Mouse (Mus musculus): ENCODE data around the gene Rai1.

Rai1 gene

DNA sequence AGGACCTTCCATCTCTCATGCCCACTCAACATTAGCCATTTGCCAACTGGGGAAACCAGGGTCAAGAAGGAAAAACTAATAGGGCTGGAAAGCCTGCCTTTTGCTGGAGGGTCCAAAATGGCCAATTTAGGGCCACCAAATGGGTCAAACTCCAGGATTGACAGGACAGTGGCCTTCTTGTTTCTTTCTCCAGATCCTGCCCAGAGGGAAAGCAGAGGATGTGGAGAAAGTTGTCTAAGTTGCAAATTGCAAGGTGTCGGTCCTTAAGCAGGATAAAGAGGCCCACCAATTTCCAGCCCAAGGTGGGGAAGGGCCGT is 105.1 kb downstream of the Rai1 start:
- intact Hi-C loops (cut with DNase I): loop anchor here (5.0 kb wide), 1 partner anchor 202 kb away; no protein-coding TSS in a partner anchor

DNA sequence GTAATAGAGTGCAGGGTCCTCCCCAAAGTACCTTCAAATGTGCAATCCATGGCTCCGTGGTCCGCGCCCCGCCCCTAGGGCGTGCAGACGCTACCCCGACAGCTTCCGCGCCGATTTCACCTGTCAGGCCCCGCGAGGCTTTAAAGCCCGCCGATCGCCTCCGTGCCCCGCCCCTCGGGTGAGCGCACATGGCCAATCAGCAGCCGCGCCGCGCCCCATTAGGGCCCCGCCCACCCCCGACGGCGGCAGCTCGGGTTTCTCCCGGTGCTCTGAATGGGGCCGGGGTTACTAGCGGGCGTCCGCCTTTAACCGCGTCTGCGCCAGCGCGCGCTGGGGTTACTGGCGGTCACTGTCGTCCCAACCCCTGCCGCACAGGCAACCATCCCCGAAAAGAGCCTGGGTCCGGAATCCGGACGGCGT is 105.5 kb downstream of the Rai1 start:
- intact Hi-C loops (cut with DNase I): no loop called here

DNA sequence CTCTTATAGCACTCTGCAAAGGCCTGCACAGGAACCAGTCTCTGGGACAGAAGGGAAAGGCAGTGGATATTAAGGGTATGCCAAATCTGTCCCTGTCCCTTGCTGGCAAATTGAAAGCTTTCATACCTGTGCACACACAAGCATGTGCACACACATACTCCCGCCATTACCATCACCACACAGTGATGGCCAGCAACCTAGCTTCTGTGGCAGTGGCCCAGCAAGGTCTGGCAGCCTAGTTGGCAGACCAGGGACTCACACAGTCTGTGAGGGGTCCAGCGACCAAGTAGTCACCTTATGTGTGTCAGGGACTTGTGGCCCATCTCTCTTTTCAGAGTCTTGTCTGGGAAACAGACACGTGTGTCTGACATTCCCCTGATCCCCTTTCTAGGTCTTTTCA is 106.3 kb downstream of the Rai1 start:
- intact Hi-C loops (cut with DNase I): no loop called here

DNA sequence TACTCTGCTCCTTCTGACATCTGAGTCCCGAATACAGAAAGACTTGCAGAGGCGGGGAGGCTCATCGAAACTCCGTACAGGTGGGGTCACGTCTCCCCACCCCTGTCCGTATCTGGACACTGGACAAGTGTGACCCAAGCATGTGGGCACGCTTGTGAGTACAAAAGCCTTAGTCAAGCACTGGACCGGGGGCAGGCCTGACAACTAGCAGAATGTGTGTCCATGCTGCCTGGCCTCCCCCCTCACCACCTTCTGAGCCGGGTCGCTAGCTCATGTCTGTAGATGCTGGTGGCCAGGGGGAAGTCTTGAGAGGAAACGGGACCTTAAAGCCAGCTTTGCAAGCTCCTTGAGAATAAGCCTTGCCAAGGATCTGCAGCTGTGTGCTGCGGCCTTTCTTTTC is 106.9 kb downstream of the Rai1 start:
- intact Hi-C loops (cut with DNase I): no loop called here

DNA sequence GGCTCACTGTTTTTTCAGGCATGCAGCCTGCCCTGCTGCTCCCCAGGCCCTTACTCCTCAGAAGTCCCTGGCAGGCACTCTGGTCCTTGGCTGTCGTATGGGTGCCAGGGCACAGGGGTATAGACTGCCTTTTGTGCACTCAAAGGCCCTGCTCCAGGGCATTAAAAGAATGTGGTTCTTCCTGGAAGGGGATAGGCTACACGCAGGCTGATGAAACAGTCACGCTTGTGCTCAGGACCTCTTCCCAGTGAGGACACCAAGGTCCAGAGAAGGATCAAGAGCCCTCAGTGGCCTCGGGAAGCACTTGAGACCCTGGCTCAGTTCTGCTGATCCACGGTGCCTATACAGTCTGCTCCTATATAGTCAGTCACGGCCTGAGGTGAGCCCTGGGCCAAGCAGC is 108.5 kb downstream of the Rai1 start:
- intact Hi-C loops (cut with DNase I): no loop called here

DNA sequence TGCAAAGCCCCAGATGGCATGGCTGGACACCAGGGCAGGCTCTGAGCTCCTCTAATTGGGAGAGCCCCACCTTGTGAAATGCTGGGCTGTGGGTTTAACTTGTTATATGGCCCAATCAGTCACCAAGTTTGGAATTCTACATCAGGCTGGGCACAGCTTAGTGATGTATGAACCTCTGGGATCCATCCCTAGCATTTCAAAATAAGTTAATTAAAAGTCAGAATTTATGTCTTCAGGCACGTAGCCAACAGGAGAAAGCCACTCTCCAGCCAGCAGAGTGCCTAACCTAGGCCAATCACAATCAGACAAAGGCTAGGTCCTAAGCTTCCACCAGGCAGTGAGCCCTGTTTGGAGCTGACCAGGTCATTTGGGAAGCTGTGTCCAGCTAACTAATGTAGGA is 111.9 kb downstream of the Rai1 start:
- intact Hi-C loops (cut with DNase I): no loop called here

DNA sequence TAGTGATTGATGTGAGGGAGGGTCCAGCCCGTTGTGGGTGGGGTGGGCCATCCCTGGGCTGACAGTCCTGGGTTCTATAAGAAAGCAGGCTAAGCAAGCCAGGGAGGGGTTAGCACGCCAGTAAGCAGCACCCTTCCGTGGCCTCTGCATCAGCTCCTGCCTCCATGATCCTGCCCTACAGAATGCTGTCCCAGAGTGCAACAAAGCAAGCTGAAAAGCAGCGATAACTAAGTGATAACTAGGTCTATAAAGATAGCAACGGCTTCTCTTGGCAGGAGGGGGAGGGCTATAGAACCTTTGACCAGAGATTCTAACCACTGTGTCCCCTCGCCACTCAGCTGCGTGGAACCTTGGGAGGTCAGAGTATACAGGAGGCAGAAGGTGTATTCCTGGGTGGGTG is 112.7 kb downstream of the Rai1 start:
- intact Hi-C loops (cut with DNase I): no loop called here

DNA sequence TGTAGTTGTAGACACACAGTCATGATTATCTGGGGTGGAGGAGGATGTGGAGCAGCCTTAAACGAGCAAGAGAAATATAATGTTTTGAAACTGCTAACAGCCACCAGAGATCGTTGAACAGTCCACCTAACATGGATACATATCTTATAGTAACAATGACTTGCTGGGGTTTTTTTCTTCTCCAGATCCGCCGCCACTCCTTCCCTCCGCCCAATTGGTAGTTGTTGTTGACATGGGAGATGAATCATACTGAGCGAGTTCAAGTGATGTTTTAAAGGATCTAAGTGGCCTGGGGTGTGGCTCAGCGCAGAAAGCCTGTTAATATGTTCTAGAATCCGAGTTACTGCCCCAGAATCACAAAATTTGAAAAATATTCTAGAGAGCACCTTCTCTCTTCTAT is 114.8 kb downstream of the Rai1 start:
- intact Hi-C loops (cut with DNase I): no loop called here

DNA sequence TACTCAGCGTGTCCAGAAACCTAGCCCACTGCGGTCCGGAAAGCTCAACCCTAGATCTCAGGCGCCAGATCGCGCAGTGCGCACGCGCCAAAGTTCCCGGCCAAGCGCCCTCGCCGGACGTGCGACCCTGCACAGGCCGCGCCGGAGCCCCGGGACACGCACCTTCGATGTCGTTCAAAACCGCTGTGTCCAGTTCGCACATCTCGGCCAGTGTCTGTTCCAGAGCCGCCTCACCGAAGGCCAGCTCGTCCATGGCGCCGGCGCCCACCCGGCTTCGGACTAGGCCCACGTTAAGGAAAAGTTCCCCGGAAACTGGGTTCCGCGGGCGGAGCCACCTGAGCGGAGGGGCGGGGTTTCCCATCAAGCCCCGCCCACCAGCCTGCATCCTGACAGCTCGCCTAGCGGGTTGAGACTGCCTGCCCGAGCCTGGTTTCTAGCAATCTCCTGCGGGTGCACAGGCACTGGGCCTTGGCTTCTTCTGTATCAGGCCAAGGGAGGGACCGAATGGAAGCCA is 115.5 kb downstream of the Rai1 start:
- intact Hi-C loops (cut with DNase I): no loop called here

DNA sequence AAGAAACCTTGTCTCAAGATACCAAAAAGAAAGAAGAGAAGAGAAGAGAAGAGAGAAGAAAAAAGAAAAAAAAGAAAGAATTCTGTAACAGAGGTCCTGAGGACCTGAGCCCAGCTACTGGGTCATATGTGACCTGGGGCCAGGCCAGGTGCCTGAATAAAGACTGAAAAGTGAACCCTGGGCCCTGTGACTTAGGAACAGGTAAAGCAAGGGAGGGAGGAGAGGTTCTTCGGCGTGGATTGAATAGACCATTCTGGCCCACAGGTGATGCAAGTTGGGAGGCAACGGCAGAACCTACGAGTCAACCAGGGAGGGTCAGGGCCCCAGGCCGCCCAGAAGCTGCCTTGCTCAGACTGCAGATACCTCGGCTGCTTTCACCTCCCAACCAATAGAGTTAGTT is 116.6 kb downstream of the Rai1 start:
- intact Hi-C loops (cut with DNase I): no loop called here

DNA sequence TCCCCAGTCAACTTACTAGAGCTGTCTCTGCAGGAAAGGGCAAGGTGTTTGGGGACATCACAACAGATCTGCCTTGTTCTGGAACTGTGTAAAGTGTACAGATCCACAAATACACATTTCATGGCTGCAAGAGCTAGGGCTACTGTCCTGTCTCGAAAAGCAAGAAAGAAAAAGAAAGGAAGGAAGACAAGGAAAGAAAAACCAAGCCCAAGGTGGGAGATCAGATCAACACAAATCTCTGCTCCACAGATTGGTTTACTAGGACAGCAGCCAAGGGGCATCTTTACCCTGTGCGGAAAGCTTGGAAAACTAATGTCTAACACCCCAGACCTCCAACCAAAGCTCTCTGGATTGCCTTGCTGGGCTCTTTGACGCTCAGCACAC is 117.3 kb downstream of the Rai1 start:
- intact Hi-C loops (cut with DNase I): no loop called here

DNA sequence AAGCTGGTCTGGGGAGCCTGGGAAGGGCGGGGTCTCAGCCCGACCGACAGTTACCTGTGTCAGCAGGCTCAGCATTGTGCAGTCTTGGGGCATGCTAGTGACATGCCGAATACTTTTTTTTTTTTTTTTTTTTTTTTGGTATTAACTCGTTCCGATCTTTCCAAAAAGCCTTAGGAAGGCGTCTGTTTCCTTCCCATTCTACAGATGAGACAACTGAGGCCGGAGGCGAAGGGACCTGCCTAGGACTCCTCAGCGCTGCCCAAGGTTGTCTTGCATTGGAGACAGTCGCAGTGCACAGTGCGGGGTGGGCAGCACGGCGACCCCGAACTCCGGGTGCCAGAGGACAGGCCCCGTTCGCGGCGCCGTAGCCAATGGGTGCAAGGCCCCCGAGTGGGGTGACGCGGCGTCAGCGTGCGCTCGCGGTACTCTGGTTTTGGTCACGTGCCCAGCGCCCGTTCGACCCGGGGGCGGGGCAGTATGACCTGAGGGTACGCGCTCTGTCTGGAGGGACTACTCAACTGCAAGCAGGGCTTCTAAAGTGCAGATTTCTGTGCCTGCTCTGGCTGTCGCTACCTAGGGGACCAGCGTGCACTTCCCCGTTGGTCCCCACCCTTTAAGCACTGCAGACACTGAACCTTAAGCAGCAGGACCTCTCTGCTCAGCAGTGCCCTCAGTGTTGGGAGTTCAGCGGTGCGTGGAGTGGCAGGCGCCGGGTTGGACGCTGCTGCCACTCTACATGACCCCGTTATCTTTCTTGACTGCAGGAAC is 117.8 kb downstream of the Rai1 start, which contains the start of gene Srebf1:
Gene Srebf1, minus strand, starts transcription at position 113 of the 768 bp plus-strand sequence.
- intact Hi-C loops (cut with DNase I): no loop called here

DNA sequence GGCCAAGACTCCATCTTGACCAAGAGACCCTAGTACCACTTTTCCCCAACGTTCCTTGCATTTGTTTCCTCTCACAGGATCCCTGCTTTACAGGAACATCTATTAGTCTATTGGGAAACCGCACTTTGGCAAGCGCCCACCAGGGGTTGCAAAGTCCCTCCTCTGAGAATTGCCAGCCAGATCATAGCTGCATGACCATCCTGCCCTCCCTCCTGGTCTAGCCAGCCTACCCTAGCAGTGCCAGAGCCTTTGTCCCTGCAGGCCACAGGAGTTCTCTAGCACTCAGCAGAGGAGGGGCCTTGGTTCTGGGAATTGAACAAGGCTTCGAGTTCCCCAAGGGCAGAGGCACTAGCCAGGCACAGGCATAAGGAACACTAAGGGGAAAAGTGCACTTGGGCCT is 119.9 kb downstream of the Rai1 start:
- intact Hi-C loops (cut with DNase I): no loop called here

DNA sequence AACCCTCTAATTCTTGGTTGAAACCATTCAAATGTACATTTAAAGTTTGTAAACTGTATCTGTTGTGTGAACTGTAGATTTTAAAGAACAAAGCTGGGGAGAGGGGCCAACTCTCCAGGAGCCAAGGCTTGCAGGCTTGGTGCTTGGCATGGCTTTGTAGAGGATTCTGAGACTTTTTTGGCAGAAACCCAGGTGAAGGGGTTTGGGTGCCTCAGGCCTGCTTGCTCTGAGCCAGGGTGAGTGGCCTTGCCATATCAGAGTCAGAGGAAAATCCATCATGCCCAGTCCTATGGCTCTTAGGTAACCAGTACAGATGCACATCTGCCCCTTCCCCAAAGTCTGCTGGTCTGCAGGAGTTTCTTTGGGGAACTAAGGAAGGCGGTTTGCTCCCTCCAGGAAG is 121.1 kb downstream of the Rai1 start:
- intact Hi-C loops (cut with DNase I): no loop called here

DNA sequence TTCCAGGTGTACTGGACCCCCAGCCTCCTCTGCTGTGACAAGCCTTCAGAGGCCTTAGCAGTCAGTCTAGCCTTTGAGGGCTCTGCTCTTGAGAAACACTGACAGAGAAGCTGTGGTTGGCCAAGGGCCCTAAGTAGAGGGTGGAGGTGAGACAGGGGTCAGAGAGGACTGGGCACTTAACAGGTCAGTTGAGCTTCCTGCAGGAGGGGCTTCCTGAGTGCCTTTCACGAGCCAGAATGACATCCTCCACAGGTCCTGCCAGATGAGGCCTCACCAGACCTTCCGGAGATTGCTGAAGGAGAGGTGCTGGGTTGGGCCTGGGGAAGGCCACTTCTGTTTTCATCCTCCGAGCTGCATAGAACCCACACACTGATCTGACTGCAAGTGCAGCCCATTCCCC is 123.7 kb downstream of the Rai1 start:
- intact Hi-C loops (cut with DNase I): no loop called here

DNA sequence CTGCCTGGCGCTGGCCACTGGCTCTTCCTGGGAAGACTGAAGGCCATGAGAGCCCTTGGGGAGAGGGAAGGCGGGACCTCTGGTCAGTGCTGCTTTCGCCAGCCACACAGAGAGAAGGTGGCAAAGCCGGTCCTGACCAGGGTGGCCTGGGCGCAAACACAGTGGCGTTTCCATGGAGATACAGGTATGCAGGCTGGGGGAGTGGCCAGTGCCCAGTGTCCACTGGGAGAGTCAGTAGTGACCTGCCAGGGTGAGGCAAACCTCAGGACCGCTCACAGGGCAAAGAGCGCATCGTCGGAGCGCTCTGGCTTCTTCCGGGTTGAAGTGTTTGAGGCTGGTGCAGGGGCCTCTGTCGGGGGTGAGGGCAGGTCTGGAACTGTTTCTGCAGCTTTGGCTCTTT is 125.0 kb downstream of the Rai1 start:
- intact Hi-C loops (cut with DNase I): no loop called here

DNA sequence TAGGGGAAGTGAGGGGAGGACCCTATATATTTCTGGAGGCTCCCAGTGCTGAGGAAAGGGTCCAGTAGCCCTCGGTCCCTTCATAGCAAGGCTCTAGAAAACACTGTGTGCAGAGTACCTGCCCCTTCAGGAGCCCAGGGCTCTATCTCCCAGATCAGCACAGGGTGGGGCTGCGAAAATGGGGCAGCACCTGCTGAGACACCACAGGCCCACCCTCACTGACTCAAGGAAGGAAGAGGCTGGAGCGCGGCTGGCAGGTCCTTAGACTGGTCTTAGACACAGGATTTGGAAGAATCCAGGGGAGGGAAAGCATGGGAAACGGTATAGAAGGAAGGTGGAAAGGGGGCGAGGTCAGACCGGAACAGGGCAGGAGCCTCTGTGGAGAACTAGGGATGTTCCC is 125.7 kb downstream of the Rai1 start:
- intact Hi-C loops (cut with DNase I): no loop called here

DNA sequence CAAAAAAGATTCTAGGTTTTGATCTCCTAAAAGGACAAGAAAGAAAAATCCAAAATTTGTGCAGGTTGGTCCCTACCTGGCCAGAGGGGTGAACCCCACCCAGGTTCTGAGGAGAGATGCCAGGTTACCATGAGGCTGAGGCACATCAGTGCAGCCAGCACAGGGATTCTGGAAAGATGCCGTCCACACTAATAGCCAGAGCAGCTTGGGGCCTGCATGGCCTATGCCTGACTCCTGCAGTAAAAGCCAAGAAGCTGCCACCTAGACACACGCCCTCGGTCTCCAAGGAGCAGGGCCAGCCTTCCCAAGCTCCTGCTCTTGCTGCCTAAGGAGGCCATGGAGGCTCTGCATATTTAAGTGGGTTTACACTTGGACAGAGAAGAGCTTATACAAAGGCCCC is 126.5 kb downstream of the Rai1 start:
- intact Hi-C loops (cut with DNase I): no loop called here

DNA sequence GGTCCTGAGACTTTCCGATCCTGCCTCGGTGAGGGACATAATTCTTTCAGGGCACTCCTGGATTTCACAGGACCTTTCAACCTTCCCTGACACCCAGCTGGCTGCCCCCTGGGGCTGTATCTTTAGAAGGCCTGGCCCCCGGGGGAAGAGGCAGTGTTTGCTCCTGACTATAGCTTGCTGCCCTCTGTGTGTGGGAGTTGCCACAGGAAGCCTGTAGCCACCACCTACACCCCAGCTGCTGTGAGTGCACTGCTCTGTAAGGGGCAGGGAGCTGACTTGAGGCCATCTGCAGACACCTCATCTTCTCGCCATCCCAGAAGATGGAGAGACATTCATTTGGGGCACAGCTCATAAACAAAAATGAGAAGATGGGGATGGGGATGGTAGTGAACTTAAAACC is 127.1 kb downstream of the Rai1 start:
- intact Hi-C loops (cut with DNase I): no loop called here

DNA sequence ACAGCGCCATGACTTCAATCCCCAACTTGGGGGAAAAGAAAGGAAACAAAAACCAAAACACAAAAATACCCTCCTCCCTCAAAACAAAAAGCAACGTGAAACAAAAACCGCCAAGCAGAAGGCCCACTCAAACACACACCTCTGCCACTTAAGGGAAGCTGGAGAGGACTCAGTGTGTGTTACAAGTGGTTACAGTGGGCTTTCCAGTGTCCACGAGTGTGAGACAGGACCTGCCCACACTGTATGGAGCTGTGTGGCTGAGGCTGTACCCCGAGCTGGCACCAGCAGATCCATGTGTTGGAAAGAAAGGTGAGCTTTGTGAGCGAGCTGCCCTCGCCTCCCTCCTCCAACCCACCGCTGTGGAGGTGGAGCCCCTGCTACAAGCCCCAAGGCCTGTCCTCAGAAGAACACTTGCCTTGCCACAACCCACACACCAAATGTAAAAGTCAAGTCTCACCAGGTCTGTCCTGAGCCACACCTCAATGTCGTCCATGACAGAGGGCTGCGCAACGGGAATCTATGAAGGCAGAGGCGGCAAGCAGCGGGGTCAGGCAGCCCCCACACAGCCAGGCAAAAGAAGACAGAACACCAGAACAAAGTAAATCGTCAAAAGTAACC is 127.7 kb downstream of the Rai1 start:
- intact Hi-C loops (cut with DNase I): no loop called here

DNA sequence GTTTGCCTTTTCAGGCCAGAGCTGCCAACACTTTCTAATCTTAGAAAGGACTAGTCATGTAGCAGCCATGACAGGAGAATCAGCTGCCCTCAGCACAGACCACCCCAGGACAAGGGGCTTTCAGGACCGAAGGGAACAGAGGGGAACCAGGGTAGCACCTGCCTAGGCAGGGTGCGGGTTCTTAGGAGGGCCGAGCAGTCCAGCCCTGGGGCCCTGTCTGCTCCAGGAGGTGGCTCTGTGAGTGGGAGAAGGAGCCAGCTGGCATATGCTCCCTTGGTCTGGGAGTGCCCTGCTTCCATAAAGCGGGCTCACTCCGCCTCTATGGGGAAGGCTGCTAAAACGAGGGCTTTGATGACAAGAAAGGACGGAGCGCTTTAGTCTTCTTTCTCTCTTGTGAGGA is 128.4 kb downstream of the Rai1 start:
- intact Hi-C loops (cut with DNase I): no loop called here

DNA sequence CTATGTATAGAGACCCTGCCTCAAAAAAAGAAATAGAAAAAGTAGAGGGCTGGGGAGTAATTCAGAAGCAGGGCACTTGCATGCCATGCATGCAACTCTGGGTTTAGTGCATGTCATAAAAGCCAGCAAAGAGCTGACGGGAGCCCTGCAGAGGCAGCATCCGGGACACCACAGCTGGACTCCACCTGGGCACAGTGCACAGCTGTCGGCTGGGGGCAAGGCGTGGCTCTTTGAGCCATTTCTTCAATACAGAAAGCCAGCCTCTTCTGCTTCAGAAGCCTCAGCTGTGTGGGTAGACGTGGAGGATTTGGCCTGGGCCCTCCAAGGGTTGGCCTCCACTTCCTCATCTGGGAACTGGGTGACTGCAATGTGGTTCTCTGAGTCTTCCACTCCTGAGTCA is 130.5 kb downstream of the Rai1 start:
- intact Hi-C loops (cut with DNase I): no loop called here

DNA sequence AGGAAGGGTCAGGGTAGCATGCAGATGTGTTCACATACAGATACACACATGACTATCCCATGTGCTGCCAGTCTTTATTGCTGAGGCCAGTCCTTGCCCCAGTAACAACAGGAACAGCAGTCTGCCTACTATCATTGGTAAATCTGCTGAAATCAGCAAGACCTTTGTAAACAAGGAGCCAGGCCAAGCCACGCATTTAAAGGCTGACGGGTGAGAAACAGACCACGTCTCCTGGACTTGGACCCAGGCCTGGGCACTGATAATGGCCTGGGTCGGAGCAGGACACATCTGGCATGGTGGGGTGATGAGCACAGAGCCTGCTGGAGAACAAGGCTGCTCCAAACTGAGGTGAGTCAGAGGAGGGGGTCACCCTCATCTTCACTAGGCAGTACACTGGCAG is 135.7 kb downstream of the Rai1 start:
- intact Hi-C loops (cut with DNase I): no loop called here
